Mouse (Mus musculus) T-cell, adult 2 months (primary cell): Measurements from ENCODE around the gene Tacc2.

Source experiments
- DNase-seq: peaks from one replicate; pipeline ENCODE4 v3.0.0; 2022; ENCODE audit warnings: low spot score

Gene Tacc2

DNA sequence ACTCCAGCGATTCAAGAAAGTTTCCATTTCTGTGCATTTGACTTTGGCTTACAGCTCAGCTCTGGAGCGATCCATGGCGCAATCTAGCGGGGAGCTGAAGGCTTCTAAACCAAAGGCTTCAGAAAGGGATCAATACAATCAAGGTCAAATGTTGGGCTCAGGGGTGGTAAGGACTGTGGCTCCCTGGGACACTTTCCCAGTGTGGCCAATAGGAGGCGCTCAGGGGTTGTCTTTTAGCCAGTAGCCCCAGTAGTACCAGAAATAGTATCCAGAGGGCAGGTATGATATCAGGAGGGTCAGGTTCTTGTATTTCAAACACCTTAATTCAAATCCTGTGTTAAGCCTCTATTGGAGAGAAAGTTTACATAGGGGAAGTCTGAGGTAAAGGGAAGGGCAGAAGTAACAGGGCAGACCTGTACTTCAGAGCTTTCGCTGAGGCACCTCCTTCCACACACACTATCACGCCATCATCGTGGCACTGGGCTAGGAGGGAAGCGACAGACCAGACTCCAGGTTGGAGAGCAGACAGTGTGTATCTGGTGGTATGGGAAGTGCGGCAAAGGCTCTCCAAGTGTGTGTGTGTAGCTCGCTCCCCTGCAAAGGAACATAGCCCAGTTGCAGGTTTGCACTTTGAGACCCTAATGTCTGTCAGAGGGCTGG, 196.1 kb downstream of the Tacc2 start:
- peak; percentile 51 for DNase-seq

DNA sequence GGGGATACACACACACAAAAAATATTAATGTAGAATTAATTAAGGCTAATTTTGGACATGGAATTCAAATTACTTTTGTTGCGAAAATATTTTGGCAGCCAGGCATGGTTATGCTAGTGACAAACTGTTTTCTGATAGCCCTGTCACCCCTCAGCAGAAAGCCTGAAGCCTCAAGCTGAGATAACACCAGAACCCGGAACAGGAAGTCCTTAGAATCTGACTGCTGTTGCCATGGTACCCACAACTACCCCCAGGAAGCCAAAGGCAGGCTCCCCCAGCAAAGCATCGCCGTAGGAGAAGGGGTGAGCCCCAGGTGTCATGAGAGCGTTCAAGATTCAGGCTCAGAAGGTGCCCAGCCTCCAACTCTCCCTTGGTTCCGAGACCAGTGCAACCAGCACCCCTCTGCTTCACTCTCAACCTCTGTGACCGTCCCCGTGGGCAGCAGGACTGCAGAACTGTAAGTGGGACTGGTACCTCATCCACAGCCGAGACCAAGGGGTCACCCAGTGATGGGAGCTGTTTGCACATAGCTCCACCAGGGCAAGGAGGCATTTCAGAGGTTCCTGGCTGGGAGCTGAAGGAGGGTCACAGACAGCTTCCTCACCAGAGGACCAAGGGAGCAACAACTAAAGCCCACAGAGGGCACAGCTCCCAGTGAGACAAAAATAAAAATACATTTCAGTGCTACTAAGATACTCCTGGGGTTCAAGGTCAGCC, 196.8 kb downstream of the Tacc2 start, which contains the start of gene Btbd16:
Gene Btbd16 (plus strand): TSS at position 156 of the 717 bp plus-strand sequence.
- peak; percentile 39 for DNase-seq

DNA sequence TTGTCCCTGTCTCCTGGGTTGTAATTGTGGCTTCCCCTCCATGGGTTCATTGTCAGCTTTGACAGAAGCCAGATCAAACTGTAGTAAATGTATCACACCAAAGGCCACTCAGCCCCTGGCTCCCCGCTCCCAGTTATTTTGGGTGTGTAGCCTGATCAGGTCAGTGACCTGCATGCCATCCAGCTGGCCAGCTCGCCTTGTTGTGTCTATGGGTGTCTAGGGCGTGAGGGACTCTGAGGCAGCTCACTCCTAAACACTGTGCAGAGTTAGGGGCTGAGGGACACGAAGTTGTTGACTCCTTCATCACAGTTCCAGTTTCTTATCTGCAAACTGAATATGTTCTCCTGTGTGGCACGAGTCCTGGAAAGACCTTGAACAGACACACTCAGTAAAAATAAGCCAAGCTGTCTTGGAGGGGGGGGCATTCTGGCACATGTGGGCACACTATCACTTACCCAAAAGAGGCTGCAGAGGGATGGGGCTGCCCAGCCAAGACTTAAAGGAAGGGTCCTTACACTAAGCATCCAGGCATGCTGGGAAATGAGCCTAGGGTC, 203.7 kb downstream of the Tacc2 start:
- DNase-seq: no peak

DNA sequence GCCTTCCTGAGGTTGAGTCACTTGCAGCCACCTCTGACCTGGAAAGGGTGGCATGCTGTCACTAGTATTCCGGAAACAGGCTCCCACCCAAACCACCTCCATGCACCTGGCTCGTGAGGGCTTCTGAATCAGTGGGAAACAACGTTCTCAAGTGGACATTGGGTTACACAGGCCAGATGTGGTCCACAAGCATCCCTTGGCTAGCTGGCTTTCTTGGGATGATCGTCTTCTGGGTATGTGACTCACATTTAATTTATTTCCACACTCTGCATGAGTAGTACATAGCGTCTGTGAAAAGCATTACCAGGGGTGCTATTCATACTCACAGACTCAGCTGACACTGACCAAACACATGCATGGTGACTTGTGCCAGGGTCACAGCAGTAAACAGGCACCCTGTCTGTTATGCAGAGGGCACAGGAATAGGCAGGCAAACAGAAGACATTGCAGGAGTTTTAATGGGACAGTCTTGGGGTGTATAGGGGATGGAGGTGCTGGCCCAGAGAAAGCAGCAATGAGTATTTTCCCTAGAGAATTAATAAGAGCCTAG, 205.3 kb downstream of the Tacc2 start:
- DNase-seq: no peak

DNA sequence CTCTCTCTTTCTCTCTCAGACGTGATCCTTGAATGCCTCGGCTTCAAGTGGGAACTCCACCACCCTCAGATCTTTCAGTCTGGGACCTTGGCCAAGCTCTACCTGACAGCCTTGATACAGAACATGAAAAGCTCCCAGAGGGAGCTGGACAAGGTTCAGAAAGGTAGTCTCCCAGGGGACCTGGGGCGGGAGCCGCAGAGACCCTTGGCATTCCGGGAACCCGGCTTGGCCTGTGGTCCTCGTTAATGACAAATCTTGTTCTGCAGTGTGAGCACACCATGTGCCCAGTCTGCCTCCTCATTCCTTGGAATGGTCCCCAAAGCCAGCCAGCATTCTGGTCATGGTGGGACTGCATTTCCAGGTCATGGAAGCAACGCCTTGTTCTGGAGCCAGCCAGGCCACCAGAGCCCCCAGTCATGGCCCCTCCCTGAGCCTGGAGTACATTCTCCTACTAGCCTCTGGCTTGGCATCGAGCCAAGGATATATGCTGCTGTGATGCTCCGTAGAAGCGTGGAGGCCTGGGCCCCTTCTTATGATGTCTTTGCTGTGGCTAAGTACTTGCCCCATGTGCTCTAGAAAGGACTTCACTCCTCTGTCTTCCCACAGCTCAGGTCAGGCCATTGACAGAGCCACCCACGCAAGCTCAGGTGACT, 208.8 kb downstream of the Tacc2 start:
- no peak for DNase-seq

DNA sequence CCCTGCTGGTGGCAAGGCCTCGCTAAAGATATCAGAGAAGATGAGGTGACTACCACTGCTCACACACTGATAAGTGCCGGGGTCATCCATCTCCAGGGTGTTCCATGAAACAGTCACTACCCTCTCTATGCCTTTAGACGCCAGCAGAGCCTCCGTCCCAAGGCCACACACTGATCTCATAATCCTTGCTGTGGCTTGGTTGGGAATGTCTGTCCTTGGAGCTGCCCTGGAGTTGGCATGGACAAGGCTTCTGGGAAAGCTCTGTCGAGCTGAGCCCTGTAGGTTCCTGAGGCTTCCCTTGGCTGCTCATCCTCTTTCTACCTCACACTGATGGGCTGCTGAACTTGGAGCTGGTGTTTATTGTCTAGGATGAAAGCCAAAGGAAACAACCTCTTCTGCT, 209.5 kb downstream of the Tacc2 start:
- DNase-seq: no peak

DNA sequence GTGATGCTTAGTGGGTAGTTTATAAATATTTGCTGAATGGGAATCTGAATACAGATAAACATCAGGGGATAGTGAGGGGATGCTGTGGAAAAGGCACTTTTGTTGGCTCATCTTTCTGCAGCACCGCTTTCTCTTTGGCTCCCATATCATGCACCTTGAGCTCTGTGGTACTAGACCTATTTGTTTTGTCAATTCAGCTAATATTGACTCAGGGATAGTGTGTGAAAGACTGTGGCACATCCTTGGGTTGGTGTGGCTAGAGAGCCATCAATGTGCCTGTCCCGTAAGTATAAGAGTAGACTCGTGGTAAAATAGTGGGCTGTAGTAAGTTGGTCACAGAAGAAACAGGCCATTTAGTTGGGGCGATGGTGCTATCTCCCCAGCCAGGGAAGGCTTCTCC, 210.3 kb downstream of the Tacc2 start:
- DNase-seq: no peak

DNA sequence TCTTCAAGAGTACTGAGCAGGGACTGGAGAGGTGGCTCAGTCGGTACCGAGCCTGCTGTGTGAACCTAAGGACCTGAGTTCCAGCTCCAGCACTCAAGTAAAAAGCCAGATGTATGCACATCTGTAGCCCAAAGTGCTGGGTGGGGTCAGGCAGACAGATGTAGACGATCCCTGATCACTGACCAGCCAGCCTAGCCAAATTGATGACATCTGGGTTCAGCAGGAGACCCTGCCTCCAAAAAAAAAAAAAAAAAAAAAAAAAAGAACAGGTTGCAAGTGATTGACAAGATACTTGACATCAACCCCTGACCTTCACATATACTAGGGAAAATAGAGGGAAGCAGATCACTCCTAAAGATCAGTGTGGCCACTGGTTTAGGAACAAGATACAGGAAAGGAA, 211.7 kb downstream of the Tacc2 start:
- no peak for DNase-seq

DNA sequence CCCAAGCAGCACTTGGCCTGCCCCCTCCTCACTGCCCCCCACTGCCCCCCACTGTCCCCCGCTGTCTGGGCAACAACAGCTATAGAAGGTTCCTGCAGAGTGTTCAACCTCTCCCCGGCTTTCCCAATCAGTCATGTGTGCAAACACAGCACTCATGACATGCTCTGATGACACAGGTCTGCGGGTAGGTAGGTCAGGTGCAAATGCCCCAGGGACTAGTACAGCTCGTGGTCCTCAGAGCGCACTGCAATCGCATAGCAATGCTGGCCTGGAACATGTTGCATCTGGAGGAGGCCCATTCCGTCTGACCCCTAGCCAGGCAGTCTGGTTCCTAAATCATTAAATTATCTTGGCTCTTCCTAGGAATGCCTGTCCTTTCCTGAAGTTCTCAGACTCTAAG, 212.2 kb downstream of the Tacc2 start:
- no peak for DNase-seq

DNA sequence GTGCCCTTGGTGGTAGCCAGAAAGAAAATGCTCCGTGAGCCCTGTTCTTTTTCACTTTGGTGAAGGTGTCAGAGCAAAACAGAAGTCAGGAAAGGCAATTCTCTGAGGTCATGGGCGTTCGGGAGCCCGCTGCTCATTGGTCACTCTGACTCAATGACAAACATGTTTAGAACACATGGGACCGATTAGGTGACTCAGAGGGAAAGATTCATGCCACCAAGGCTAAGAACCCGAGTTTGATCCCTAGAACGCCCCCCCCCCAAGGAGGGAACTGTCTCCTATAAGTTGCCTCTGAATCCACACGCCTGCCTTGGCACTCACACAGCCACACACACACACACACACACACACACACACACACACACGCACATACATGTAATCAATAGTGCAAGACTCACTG, 216.4 kb downstream of the Tacc2 start:
- DNase-seq: no peak

DNA sequence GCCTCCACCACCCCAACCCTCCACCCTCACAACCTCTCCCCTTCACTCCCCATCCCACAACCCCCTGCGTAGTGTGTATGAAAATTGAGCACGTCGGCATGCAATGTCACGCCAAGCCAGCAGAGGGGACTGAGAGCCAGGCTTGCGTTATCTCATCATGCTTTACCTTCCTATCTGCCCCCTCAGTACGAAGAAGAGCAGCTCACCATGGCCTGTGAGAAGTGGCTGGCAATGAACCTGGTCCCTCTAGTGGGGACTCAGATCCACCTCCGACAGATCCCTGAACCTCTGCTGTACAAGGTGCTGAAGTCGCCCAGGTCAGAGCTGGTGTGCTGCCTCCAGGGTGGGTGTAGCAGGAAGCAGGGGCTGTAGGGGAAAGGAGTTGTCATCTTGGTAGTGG, 219.5 kb downstream of the Tacc2 start:
- DNase-seq: peak; percentile 50

DNA sequence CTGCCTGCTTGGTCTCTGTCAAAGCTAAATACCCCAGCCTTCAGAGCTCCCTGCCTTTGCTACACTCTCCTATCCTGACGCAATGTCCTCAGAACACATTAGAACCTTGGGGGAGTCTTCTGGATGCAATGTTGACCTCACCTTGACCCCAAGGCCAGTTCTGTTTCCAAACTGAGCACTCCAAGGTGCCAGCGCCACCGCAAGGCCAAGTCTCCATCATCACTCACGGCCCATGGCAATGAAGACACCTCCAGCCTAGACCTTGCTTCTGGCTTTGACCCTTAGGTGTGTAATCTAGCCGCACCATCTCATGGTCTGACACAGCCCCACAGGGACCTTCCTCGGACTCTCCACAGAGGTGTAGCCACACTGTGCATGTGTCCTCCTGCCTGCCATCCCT, 220.3 kb downstream of the Tacc2 start:
- DNase-seq: no peak

DNA sequence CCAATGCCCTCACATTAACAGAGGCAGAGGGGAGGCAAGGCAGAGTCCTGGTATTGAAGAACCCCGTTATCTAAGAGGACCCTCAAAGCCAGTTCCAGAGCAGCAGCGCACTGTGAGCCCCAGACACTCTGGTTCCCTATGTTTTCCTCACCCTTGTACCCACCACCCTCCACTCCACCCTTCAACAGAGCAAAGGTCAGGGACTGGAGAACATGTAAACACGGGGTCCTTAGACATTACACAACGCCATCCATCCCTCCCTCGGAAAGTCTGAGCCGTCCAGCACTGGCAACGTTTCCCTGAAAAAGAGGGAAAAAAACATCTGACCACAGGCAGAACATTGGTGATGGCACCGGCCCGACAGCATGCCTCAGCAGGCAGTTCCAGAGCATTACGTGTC, 222.2 kb downstream of the Tacc2 start:
- DNase-seq: no peak

DNA sequence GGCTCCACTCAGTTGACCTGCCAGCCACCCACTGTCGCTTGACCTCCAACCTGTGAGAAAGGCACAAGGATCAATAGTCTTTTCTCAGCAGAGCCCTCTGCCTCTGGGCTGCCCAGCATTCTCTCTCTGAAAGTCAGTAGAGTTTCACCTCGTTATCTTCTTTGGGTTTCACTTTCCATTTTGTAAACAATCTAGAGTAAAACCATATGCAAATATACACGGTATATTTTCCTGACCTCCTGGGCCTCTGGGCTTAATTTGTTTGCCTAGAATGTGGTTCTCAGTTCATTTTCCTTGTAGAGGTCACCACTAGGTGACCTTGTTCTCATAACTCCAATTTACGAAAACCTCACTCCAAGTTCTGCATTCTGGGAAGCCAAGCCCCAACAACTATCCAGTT, 223.4 kb downstream of the Tacc2 start:
- DNase-seq: no peak

DNA sequence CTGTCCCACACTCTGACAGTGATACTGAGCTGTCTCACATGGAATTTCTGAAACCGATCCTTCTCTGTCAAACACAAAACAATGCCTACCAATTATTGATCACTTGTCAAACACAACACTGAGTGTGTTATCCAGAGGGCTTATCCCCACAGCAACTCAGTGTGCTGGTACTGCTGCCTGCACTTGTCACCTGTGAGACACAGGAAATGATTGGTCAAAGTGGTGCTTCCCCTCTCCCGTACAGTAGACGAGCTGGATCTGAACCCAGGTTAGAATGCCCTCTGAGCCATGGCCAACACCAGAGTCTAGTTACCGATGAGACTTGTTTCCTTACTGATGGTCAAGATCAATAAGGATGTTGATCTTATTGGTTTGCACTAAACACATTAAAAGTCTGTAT, 224.6 kb downstream of the Tacc2 start:
- no peak for DNase-seq

DNA sequence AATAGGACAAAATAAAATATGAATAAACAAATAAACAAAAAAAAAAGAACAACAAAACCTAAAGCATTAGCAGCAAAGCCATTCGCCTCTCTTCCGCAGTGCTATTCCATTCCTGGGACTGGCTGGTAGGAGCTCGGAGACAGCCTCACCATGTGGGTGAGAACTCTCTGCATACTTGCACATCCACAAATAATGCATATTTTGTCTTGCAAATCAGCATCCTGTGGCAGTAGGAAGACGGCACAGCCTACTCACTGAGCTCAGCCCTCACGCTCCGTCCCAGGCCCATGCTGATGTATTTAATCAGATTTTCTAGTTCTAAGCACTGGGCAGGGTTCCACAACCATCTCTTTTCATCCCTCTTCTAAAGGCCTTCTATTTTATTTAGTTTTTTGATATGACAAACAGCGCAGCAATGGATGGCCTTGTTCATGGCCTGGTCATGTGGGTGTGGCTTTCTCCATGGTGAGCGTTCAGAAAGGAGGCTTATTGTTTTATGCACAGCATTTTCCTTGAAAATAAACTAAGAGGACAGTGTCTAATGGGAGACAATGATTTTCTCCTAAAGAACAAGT, 226.1 kb downstream of the Tacc2 start:
- no peak for DNase-seq

DNA sequence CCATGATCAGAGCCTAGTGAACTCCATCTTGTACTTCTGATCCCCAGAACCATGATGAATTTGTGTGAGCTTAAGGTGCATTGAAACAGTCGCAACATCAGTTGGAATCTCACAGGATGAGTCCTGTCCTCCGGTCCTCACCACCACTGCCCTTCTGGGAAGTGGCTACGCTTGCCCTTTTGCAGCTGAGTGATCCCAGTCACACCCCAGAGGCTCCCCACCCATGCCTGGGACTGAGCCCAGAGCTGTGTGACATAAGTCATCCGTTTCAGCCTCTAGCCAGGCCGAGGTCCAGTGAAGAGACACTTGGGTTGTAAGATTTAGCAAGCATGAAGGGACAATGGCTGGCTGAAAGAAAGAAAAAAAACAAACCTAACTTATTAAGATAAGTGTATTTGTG, 227.8 kb downstream of the Tacc2 start:
- no peak for DNase-seq

DNA sequence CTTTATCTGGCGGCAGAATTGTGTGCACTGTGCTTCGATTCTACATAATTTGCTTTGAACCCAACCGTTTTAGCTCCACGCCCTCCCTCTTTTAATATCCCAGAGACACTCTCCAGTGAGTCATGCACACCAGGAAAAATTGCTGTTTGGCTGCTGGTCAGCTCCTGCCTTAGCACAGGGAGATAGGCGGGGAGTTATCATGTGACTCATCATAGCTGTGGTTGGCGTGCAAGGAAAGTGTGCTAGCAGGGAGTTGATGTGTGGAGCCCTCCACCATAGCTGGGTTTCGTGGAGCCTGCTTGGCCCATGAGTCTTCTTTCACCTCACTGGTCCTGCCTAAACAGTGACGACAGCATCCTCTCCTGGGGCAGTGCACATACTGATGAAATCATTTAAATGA, 230.5 kb downstream of the Tacc2 start:
- DNase-seq: no peak

DNA sequence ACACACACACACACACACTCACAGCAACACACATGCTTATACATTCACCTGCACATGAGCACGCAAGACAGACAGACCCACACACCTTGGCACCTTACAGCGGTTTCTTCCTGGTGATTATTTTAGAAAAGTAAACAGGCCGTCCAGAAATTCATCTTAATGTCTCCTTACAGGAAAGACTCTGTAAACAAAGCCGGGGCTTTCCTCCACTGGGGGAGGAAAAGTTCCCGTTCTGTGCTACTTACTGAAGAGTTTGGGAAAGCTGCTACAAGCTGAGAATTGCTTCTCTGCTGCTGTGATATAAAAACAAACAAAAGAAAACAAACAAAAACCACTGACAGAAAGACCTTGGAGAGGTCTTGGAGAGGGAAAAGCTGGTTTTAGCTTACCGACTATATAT, 231.5 kb downstream of the Tacc2 start:
- no peak for DNase-seq

DNA sequence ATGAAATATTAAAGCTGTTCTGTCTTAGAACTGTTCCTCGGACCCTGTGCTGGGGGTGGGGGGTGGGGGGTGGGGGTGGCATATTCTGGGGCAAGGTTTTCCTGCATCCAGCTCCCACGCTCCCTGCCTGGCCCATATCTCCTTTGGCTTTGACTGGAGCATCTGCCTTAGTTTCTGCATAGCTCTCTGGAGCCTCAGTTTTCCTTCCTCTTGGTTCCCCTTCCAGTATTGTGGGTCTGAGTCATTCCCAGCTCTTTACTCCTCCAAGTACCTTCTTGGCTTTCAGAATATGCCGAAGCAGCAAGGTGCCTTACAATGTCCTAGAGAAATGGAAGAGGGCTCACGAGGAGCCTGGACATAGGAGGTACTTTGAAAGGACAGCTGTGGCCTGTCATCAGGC, 233.0 kb downstream of the Tacc2 start:
- no peak for DNase-seq

DNA sequence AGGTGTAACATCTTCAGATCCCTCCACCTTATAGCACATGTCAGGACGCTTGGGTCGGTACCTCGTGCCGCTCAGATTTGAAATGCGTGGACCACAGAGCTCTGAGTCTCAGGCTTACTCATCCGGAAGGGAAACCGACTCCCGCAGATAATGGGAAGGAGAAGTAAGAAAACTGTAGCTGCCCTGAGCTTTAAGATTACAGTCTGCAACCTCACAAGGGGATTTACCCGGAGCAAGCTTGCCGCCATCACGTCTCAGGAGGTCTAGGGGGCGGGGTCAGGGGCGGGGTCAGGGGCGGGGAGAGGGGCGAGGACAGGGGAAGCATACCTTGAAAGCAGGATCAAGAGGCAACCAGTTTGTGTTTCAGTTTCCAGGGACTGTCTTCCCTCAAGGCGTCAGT, 235.2 kb downstream of the Tacc2 start:
- no peak for DNase-seq
